Mouse (Mus musculus) stomach, embryonic 16.5 days (tissue): ENCODE data around the gene Cyp4a32. TPM values are rescaled to one million over a fixed set of nuclear protein-coding genes. Genes with fewer than 3 reads are reported as not detected.
"Not testable (repeated sequence)": the region's sequence is repeated elsewhere in the genome, so short reads cannot be mapped to it uniquely, and the experiment has no call there.

Experiments
- ATAC-seq: fragments of 200-750 bp; cut with Nextera tagmentation; 2 replicates; pipeline ENCODE4 v1.8.0; 2017; ENCODE audit warnings: moderate number of reproducible peaks, moderate TSS enrichment; ENCODE audit not compliant: insufficient read depth, low FRiP score
- H3K27ac ChIP-seq: fragments of 300-500 bp; sonication (generic); 2 replicates; pipeline ENCODE4 v1.5.1; 2014; ENCODE audit warnings: low read length
- H3K27me3 ChIP-seq: fragments of 300-500 bp; sonication (generic); 2 replicates; pipeline ENCODE4 v1.6.1; 2014; ENCODE audit warnings: low read length, control low read depth, mixed read lengths; ENCODE audit not compliant: control insufficient read depth, insufficient read depth
- H3K36me3 ChIP-seq: fragments of 300-500 bp; sonication (generic); 2 replicates; pipeline ENCODE4 v1.6.1; 2014; ENCODE audit warnings: low read length; ENCODE audit not compliant: control insufficient read depth, insufficient read depth
- H3K4me1 ChIP-seq: fragments of 300-500 bp; sonication (generic); 2 replicates; pipeline ENCODE4 v1.6.1; 2014; ENCODE audit warnings: low read length, control low read depth, mixed read lengths; ENCODE audit not compliant: control insufficient read depth, insufficient read depth
- H3K4me2 ChIP-seq: fragments of 300-500 bp; sonication (generic); 2 replicates; pipeline ENCODE4 v1.6.1; 2014; ENCODE audit warnings: low read depth, low read length, mixed read lengths
- H3K4me3 ChIP-seq: fragments of 300-500 bp; sonication (generic); replicated peaks from 2 replicates; pipeline ENCODE4 v1.5.1; 2014; ENCODE audit warnings: mild to moderate bottlenecking, low read length
- H3K9ac ChIP-seq: fragments of 300-500 bp; sonication (generic); 2 replicates; pipeline ENCODE4 v1.6.1; 2014; ENCODE audit warnings: low read length
- H3K9me3 ChIP-seq: fragments of 300-500 bp; sonication (generic); replicated peaks from 2 replicates; pipeline ENCODE4 v1.6.1; 2016; ENCODE audit warnings: low read length, control low read depth; ENCODE audit not compliant: control insufficient read depth
- WGBS: fragments of 180-500 bp; shearing (Covaris S2); extraction: QIAGEN DNeasy Blood & Tissue Kit; methylation state at CpG from one replicate; pipeline ENCODE4 v1.1.7; 2014; 5-methylcytosine and 5-hydroxymethylcytosine counted together
- polyA plus RNA-seq: library from polyadenylated mRNA; unstranded; fragments of >200 nt; fragmentation: Nextera tagmentation; extraction: Ambion mirVana; gene quantifications from 2 replicates; pipeline ENCODE4 v1.2.1, GENCODE M21; 2015

Cyp4a32 gene
- polyA plus RNA-seq, 1 experiment from 2014 or later, result not detected

DNA sequence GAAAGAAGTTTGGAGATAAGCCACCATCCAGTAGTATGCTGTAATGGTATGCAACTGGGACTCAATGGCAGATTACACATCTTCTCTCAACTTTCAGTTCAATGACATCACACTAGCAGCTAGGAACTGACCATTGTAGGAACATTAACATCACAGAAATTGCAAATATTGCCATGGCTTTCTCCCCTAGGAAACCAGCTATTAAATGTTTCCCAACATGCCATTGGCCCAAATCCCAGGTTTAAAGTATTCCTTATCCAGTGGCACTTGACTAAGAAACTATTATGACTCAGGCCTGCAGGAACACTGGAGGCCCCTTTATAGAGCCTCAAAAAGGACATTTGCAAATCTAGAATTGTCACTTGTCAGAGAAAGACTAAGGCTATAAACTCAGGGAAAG lies 48.6 kb downstream of the Cyp4a32 start:
- Histone ChIP-seq H3K27ac (no peak overlapping the region), H3K4me3 (no peak overlapping the region), H3K27me3 (no peaks in the 10 kb centered on the region), H3K4me1 (no peaks in the 10 kb centered on the region), H3K4me2 (no peak overlapping the region), H3K36me3 (no peaks in the 10 kb centered on the region), H3K9me3 (no peaks in the 10 kb centered on the region), H3K9ac (no peak overlapping the region)
- ATAC-seq, result no peak

DNA sequence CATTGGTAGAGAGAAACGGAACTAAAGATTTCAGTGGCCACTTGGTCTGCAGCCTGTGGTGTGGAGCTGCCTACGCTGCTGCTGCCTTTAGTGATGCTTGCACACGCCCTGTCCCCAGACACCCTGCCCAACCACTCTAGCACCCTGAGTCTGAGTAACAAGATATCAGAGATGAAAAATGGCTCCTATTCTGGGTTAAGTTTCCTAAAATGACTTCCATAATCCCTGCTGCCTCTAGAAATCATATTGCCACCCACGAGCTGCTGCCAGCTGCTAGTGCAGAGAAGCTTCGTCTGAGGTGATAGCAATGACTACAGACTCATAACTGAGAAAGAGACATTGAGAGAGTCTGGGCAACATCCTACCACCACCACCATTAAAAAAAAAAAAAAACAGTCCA lies 50.1 kb downstream of the Cyp4a32 start:
- H3K4me1 ChIP-seq, result no peaks in the 10 kb centered on the region
- no peak for ATAC-seq
- no peaks in the 10 kb centered on the region for H3K27me3 ChIP-seq
- WGBS, result 77% methylated on average over 5 of the region's 5 CpGs
- H3K9ac ChIP-seq, result no peak overlapping the region
- no peaks in the 10 kb centered on the region for H3K36me3 ChIP-seq
- no peak overlapping the region for H3K4me3 ChIP-seq
- no peak overlapping the region for H3K27ac ChIP-seq
- H3K4me2 ChIP-seq, result no peak overlapping the region
- H3K9me3 ChIP-seq, result no peaks in the 10 kb centered on the region

- H3K36me3 ChIP-seq, ATAC-seq, H3K27me3 ChIP-seq, H3K4me2 ChIP-seq, H3K9ac ChIP-seq, H3K27ac ChIP-seq, H3K4me3 ChIP-seq, H3K4me1 ChIP-seq, H3K9me3 ChIP-seq: not testable (repeated sequence)
- WGBS, result 73% methylated on average over 7 of the region's 7 CpGs
These were observed 55.2 kb downstream of the Cyp4a32 start for GRCm38 (mm10) chr4:115655841-115656534.

GRCm38 (mm10) chr4:115656535-115656922 lies 55.8 kb downstream of the Cyp4a32 start:
- H3K4me1 ChIP-seq, H3K9ac ChIP-seq, H3K4me3 ChIP-seq, H3K27ac ChIP-seq, H3K36me3 ChIP-seq, ATAC-seq, H3K27me3 ChIP-seq, H3K4me2 ChIP-seq, H3K9me3 ChIP-seq: not testable (repeated sequence)
- WGBS, result 78% methylated on average over 1 of the region's 1 CpGs

GRCm38 (mm10) chr4:115657104-115657866 lies 56.5 kb downstream of the Cyp4a32 start:
- H3K4me3 ChIP-seq, result peak overlapping the region; percentile 50
- H3K27me3 ChIP-seq, result no peaks in the 10 kb centered on the region
- no peak overlapping the region for H3K27ac ChIP-seq
- WGBS, result 2% methylated on average over 34 of the region's 34 CpGs
- H3K4me2 ChIP-seq, result peak overlapping the region; percentile 82
- H3K4me1 ChIP-seq, result 0 out of 2 replicates have a peak, but pooled peaks cover 3% of the 10 kb centered on the region
- peak overlapping the region; percentile 69 for H3K9ac ChIP-seq
- H3K9me3 ChIP-seq, result no peaks in the 10 kb centered on the region
- H3K36me3 ChIP-seq, result no peaks in the 10 kb centered on the region
- ATAC-seq, result peak; percentile 66

- Histone ChIP-seq H3K4me2 (peak overlapping the region; percentile 82; the same call in 1 of the 2 replicates), H3K4me1 (0 out of 2 replicates have a peak, but pooled peaks cover 3% of the 10 kb centered on the region), H3K9me3 (no peaks in the 10 kb centered on the region), H3K27me3 (no peaks in the 10 kb centered on the region), H3K4me3 (no peak overlapping the region), H3K9ac (no peak overlapping the region), H3K36me3 (no peaks in the 10 kb centered on the region), H3K27ac (no peak overlapping the region)
- ATAC-seq, result no peak
These were observed 57.1 kb downstream of the Cyp4a32 start for GRCm38 (mm10) chr4:115657867-115658249.

DNA sequence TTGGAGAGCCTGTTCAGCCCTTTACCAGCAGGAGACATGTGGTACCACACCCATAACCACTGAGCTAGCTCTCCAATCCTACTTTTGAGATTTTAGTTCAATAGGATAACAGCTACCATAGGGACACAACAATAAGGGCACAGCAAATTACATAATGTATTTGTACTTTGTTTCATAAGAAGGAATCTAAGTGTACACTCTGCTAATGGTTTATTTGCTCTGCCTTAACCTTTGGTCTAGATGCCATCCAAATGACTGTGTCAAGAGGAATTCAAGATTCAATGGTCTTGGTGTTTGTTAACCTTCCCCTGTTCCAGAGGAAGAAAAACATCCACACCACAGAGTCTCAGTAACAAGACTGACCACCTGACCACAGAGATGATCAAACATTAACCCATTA lies 58.4 kb downstream of the Cyp4a32 start:
- ATAC-seq, result no peak
- H3K27ac ChIP-seq, result no peak overlapping the region

More for the DNA sequence above, 58.4 kb downstream of the Cyp4a32 start:
- H3K9me3 ChIP-seq, result no peaks in the 10 kb centered on the region
- H3K27me3 ChIP-seq, result no peaks in the 10 kb centered on the region
- 0 out of 2 replicates have a peak, but pooled peaks cover 3% of the 10 kb centered on the region for H3K4me1 ChIP-seq
- H3K4me2 ChIP-seq, result no peak overlapping the region
- no peak overlapping the region for H3K9ac ChIP-seq
- H3K36me3 ChIP-seq, result no peaks in the 10 kb centered on the region
- H3K4me3 ChIP-seq, result no peak overlapping the region

Other genes starting within 250 kb of the Cyp4a32 start
- not detected in 2 replicates for gene Cyp4a12b, start 189.3 kb upstream of the Cyp4a32 start, polyA plus RNA-seq
- gene Cyp4a30b, start 148.4 kb upstream of the Cyp4a32 start, polyA plus RNA-seq, result not detected in 2 replicates
- gene Cyp4a14, start 104.8 kb upstream of the Cyp4a32 start, polyA plus RNA-seq, result not detected in 2 replicates
- gene Cyp4a10, start 82.7 kb upstream of the Cyp4a32 start, polyA plus RNA-seq, result 0.08 TPM in 1 of 2 replicates, not detected in the other
- gene Cyp4a31, start 37.3 kb upstream of the Cyp4a32 start, polyA plus RNA-seq, result not detected in 2 replicates
- gene Cyp4b1, start 46.8 kb downstream of the Cyp4a32 start, polyA plus RNA-seq, result 2.1 and 2.5 TPM in 2 replicates
- gene Efcab14, start 136.8 kb downstream of the Cyp4a32 start, polyA plus RNA-seq, result 30.1 and 31.3 TPM in 2 replicates
- gene Tex38, start 180.0 kb downstream of the Cyp4a32 start, polyA plus RNA-seq, result 0.28 TPM in 1 of 2 replicates, not detected in the other
- 33.7 and 36.2 TPM in 2 replicates for gene Atpaf1, start 183.8 kb downstream of the Cyp4a32 start, polyA plus RNA-seq
- gene Mob3c, start 227.1 kb downstream of the Cyp4a32 start, polyA plus RNA-seq, result 11.8 and 12.9 TPM in 2 replicates
- gene Mknk1, start 238.2 kb downstream of the Cyp4a32 start, polyA plus RNA-seq, result 42.4 and 42.5 TPM in 2 replicates